Mouse (Mus musculus): ENCODE data around the gene Dync1li1.
A peak's percentile ranks its signal among the peaks of the same experiment; 100 is the strongest.

DNA sequence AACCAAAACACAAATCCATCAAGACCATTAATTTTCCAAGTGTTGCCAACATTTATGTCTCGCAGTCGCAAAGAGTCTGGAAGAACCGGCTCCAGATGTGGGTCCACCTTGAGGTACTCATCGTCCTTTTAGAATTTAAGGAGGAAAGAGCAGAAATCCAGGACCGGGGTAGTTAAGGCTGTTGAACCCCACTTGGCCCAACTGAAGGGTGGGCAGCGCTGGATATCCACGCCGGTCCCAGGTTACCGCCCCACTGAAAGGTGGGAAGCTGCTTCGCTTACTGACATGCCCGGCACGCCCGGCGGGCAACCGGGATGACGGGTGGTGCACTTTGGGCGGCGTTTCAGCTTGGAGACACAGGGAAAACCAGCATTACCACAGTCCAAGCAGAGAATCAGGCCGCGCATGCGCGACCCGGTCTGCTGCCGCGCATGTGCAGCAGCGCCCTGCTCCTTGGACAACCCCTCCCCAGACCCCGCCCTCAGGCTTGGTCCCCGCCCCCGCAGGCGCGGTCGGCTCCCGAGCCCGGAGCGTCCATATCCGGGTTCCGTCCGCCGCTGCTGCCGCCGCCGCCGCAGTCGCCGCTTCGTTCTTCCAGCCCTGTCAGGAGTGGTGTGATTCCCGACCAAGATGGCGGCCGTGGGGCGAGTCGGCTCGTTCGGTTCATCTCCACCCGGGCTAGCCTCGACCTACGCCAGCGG lies at the start of gene Dync1li1:
- TF ChIP-seq CTCF (conservative IDR thresholded peaks at IDR 0.05 in 1 of 2, IDR thresholded peaks at IDR 0.05 in 1 of 2; ENCODE audit: low read depth in 2 of 2, low read length in 2 of 2) (no peak), HCFC1 (IDR thresholded peaks at IDR 0.05; ENCODE audit: low read depth, low read length) (peak; percentile 48), TCF12 (IDR thresholded peaks at IDR 0.05; ENCODE audit: low read depth, low read length) (peak; percentile 76), MEF2A (IDR thresholded peaks at IDR 0.05; ENCODE audit: borderline replicate concordance, low read depth, low read length) (peak; percentile 54; the same call in 1 of the 2 replicates), POLR2A (IDR thresholded peaks at IDR 0.05; ENCODE audit: low read depth, low read length) (peak; percentile 90), GABPA (IDR thresholded peaks at IDR 0.05; ENCODE audit: insufficient replicate concordance, low read depth, low read length) (no peak)

All from CH12.LX (cell line).